Mouse (Mus musculus): ENCODE measurements around the gene Bmt2. TPM values are rescaled to one million over a fixed set of nuclear protein-coding genes. Genes with fewer than 3 reads are reported as not detected.

Bmt2 gene
- total and polyA plus RNA-seq, 3 experiments: 12.8 to 59.2 (median 17.6) TPM

GRCm38 (mm10) chr6:13598239-13598923 is 79.4 kb downstream of the Bmt2 start:
- H3K36me3 ChIP-seq (replicated peaks in 1 of 2; ENCODE audit: control insufficient read depth in 1 of 2, insufficient read depth in 1 of 2, low read length in 1 of 2): peaks cover 9 to 20% of the 10 kb centered on the region in 2 experiments

GRCm38 (mm10) chr6:13592729-13593345 is 84.9 kb downstream of the Bmt2 start:
- DNase-seq (ENCODE audit: extremely low read depth): no peak
- TF ChIP-seq TBP (conservative IDR thresholded peaks at IDR 0.05; ENCODE audit: low read depth, low read length): no peak
- TF ChIP-seq NELFE (IDR thresholded peaks at IDR 0.05; ENCODE audit: low read depth, low read length): no peak
- Histone ChIP-seq H3K79me2 (replicated peaks; ENCODE audit: control insufficient read depth, extremely low read depth, insufficient read depth, poor library complexity, severe bottlenecking) (peaks cover 30% of the 10 kb centered on the region), H3K4me1 (ENCODE audit: control insufficient read depth in 1 of 2, insufficient read depth in 2 of 2) (peaks cover 3 to 8% of the 10 kb centered on the region in 2 experiments; a peak in 3 of 4 replicates), H3K36me3 (replicated peaks in 1 of 2; ENCODE audit: control insufficient read depth in 1 of 2, insufficient read depth in 1 of 2, low read length in 1 of 2) (peaks cover 31 to 60% of the 10 kb centered on the region in 2 experiments), H3K27ac (ENCODE audit: insufficient read depth, low read depth) (no peak overlapping the region), H3K27me3 (replicated peaks) (no peaks in the 10 kb centered on the region), H3K9ac (ENCODE audit: insufficient read depth, low read depth) (no peak overlapping the region), H3K9me3 (replicated peaks; ENCODE audit: low read length) (no peaks in the 10 kb centered on the region), H3K4me2 (ENCODE audit: insufficient read depth, low read depth, poor library complexity, severe bottlenecking) (no peak overlapping the region), H3K4me3 (replicated peaks in 1 of 3; ENCODE audit: low read depth in 2 of 3, low read length in 2 of 3, poor library complexity in 1 of 3) (no peak overlapping the region)
- dilution Hi-C loops (cut with MboI; ENCODE audit: extremely low pct_ligation_motif_present, extremely low pct_unique_long_range_greater_than_20kb, low sequenced_read_pairs): no loop called here
- in situ Hi-C loops (cut with MboI; ENCODE audit: low pct_ligation_motif_present, low pct_unique_long_range_greater_than_20kb, low sequenced_read_pairs): no loop called here

More at GRCm38 (mm10) chr6:13598239-13598923, 79.4 kb downstream of the Bmt2 start:
- Histone ChIP-seq H3K9me3 (replicated peaks; ENCODE audit: low read length) (no peaks in the 10 kb centered on the region), H3K79me2 (replicated peaks; ENCODE audit: control insufficient read depth, extremely low read depth, insufficient read depth, poor library complexity, severe bottlenecking) (peaks cover 60% of the 10 kb centered on the region), H3K4me1 (ENCODE audit: control insufficient read depth in 1 of 2, insufficient read depth in 2 of 2) (peaks cover 3 to 44% of the 10 kb centered on the region in 2 experiments), H3K9ac (ENCODE audit: insufficient read depth, low read depth) (peak overlapping the region; percentile 71), H3K27me3 (replicated peaks) (no peaks in the 10 kb centered on the region), H3K4me3 (replicated peaks in 1 of 3; ENCODE audit: low read depth in 2 of 3, low read length in 2 of 3, poor library complexity in 1 of 3) (peak overlapping the region; percentile 34 to 53 (median 48)), H3K27ac (ENCODE audit: insufficient read depth, low read depth) (peak overlapping the region; percentile 93), H3K4me2 (ENCODE audit: insufficient read depth, low read depth, poor library complexity, severe bottlenecking) (peak overlapping the region; percentile 94)
- DNase-seq (ENCODE audit: extremely low read depth): peak; percentile 70
- dilution Hi-C loops (cut with MboI; ENCODE audit: extremely low pct_ligation_motif_present, extremely low pct_unique_long_range_greater_than_20kb, low sequenced_read_pairs) (no loop called here), in situ Hi-C loops (cut with MboI; ENCODE audit: low pct_ligation_motif_present, low pct_unique_long_range_greater_than_20kb, low sequenced_read_pairs) (no loop called here)
- peak; percentile 47; the same call in 1 of the 2 replicates for TF ChIP-seq MAFK (IDR thresholded peaks at IDR 0.05; ENCODE audit: insufficient replicate concordance, low read length)
- TF ChIP-seq IRF4 (IDR thresholded peaks at IDR 0.05; ENCODE audit: low read depth, low read length): peak; percentile 32
- no peak for TF ChIP-seq BHLHE40 (IDR thresholded peaks at IDR 0.05; ENCODE audit: low read depth, low read length)
- no peak for TF ChIP-seq ZC3H11A (IDR thresholded peaks at IDR 0.05; ENCODE audit: low read depth, low read length)
- no peak; the same call in 1 of the 2 replicates for TF ChIP-seq JUND (conservative IDR thresholded peaks at IDR 0.05; ENCODE audit: low read depth, low read length)
- peak; percentile 88 for TF ChIP-seq CHD1 (IDR thresholded peaks at IDR 0.05; ENCODE audit: low read depth, low read length)
- TF ChIP-seq JUN (IDR thresholded peaks at IDR 0.05; ENCODE audit: insufficient read depth, low read depth, low read length): no peak
- no peak for TF ChIP-seq POLR2AphosphoS2 (IDR thresholded peaks at IDR 0.05; ENCODE audit: low read depth, low read length)
- no peak for TF ChIP-seq RCOR1 (conservative IDR thresholded peaks at IDR 0.05; ENCODE audit: low read depth, low read length)
- TF ChIP-seq ETS1 (conservative IDR thresholded peaks at IDR 0.05; ENCODE audit: low read depth, low read length): peak; percentile 44; the same call in 1 of the 2 replicates
- peak; percentile 44; the same call in 1 of the 2 replicates for TF ChIP-seq MEF2A (IDR thresholded peaks at IDR 0.05; ENCODE audit: borderline replicate concordance, low read depth, low read length)
- peak; percentile 79 for TF ChIP-seq EP300 (IDR thresholded peaks at IDR 0.05; ENCODE audit: low read length)
- 0 out of 2 replicates have a peak, but pooled peaks have one; percentile 6 for TF ChIP-seq HCFC1 (IDR thresholded peaks at IDR 0.05; ENCODE audit: low read depth, low read length)
- TF ChIP-seq ZNF384 (IDR thresholded peaks at IDR 0.05; ENCODE audit: low read depth, low read length): peak; percentile 19; the same call in 1 of the 2 replicates
- TF ChIP-seq TBP (conservative IDR thresholded peaks at IDR 0.05; ENCODE audit: low read depth, low read length): 0 out of 2 replicates have a peak, but pooled peaks have one; percentile 8
- TF ChIP-seq NELFE (IDR thresholded peaks at IDR 0.05; ENCODE audit: low read depth, low read length): 0 out of 2 replicates have a peak, but pooled peaks have one; percentile 14
- peak; percentile 78 for TF ChIP-seq SIN3A (IDR thresholded peaks at IDR 0.05; ENCODE audit: low read length)
- TF ChIP-seq UBTF (IDR thresholded peaks at IDR 0.05; ENCODE audit: low read depth, low read length): no peak
- TF ChIP-seq MXI1 (IDR thresholded peaks at IDR 0.05; ENCODE audit: low read depth, low read length): 0 out of 2 replicates have a peak, but pooled peaks have one; percentile 65
- peak; percentile 51; the same call in 1 of the 2 replicates for TF ChIP-seq CHD2 (IDR thresholded peaks at IDR 0.05; ENCODE audit: low read length)
- no peak for TF ChIP-seq E2F4 (IDR thresholded peaks at IDR 0.05; ENCODE audit: insufficient replicate concordance, low read depth, low read length)
